8 mouse cellular contexts compared by ENCODE assay signal in genomic region chr10:111299591-111299990, GRCm38 (mm10). TPM values are rescaled to one million over a fixed set of nuclear protein-coding genes. Genes with fewer than 3 reads are reported as not detected.
DNase-seq lines count a peak whose midpoint lies in the region; ATAC-seq and TF ChIP-seq lines count a peak whose summit lies in the region.

No protein-coding gene starts in this region.

- peak overlapping the region; percentile 78; the same call in 1 of the 2 replicates for H3K4me2 ChIP-seq in heart, embryonic 13.5 days
- no peak overlapping the region for H3K4me2 ChIP-seq in heart, embryonic 12.5 days
- H3K4me2 ChIP-seq in hindbrain, embryonic 13.5 days = peak overlapping the region; percentile 53
- H3K4me2 ChIP-seq in stomach, postnatal 0 days (replicated peaks; ENCODE audit: low read depth) = no peak overlapping the region

- no peak for TF ChIP-seq EP300 in stomach, postnatal 0 days (optimal IDR thresholded peaks at IDR 0.05)

- H3K27ac ChIP-seq in heart, embryonic 13.5 days (replicated peaks) = no peak overlapping the region
- no peak overlapping the region for H3K27ac ChIP-seq in heart, embryonic 12.5 days (ENCODE audit: poor library complexity, severe bottlenecking)
- no peak overlapping the region; the same call in 1 of the 2 replicates for H3K27ac ChIP-seq in hindbrain, embryonic 13.5 days
- no peak overlapping the region for H3K27ac ChIP-seq in stomach, postnatal 0 days (replicated peaks)

- peak; percentile 40 to 58 for DNase-seq in right cerebral cortex, postnatal 10 days (ENCODE audit: low spot score in 2 of 2)
- DNase-seq in right cerebral cortex, postnatal 25 days = no peak
- no peak for DNase-seq in stomach, postnatal 0 days (ENCODE audit: low spot score)
- DNase-seq in heart, postnatal 14 days = no peak
- DNase-seq in spleen, postnatal 4 days (ENCODE audit: low spot score in 2 of 2) = no peak

- no peaks in the 10 kb centered on the region for H3K9me3 ChIP-seq in heart, embryonic 13.5 days
- H3K9me3 ChIP-seq in heart, embryonic 12.5 days (replicated peaks) = no peaks in the 10 kb centered on the region
- H3K9me3 ChIP-seq in hindbrain, embryonic 13.5 days = no peaks in the 10 kb centered on the region
- no peaks in the 10 kb centered on the region for H3K9me3 ChIP-seq in stomach, postnatal 0 days (ENCODE audit: control insufficient read depth, low read length)

- no peaks in the 10 kb centered on the region for H3K36me3 ChIP-seq in heart, embryonic 13.5 days
- H3K36me3 ChIP-seq in heart, embryonic 12.5 days = no peaks in the 10 kb centered on the region
- H3K36me3 ChIP-seq in hindbrain, embryonic 13.5 days = peaks cover 3% of the 10 kb centered on the region; the same call in 1 of the 2 replicates
- H3K36me3 ChIP-seq in stomach, postnatal 0 days (ENCODE audit: control insufficient read depth, insufficient read depth, low read length) = no peaks in the 10 kb centered on the region

- no peaks in the 10 kb centered on the region for H3K27me3 ChIP-seq in heart, embryonic 13.5 days (replicated peaks)
- no peaks in the 10 kb centered on the region for H3K27me3 ChIP-seq in heart, embryonic 12.5 days (replicated peaks)
- H3K27me3 ChIP-seq in hindbrain, embryonic 13.5 days = no peaks in the 10 kb centered on the region
- no peaks in the 10 kb centered on the region for H3K27me3 ChIP-seq in stomach, postnatal 0 days (ENCODE audit: control insufficient read depth, insufficient read depth, low read length)

- intact Hi-C loops in heart, postnatal 14 days (cut with DNase I) = loop anchor here (5.0 to 10.0 kb wide), 3 partner anchors 173 to 658 kb away; partner anchors contain the start of gene Nap1l1

- TF ChIP-seq CTCF in stomach, postnatal 0 days (IDR thresholded peaks at IDR 0.05; ENCODE audit: low read depth) = peak; percentile 37

- H3K4me1 ChIP-seq in heart, embryonic 13.5 days = peaks cover 15% of the 10 kb centered on the region
- peaks cover 3% of the 10 kb centered on the region; the same call in 1 of the 2 replicates for H3K4me1 ChIP-seq in heart, embryonic 12.5 days (replicated peaks)
- H3K4me1 ChIP-seq in hindbrain, embryonic 13.5 days (replicated peaks) = peaks cover 18% of the 10 kb centered on the region
- H3K4me1 ChIP-seq in stomach, postnatal 0 days (replicated peaks; ENCODE audit: control insufficient read depth, insufficient read depth) = no peaks in the 10 kb centered on the region

- H3K4me3 ChIP-seq in heart, embryonic 13.5 days = 0 out of 2 replicates have a peak overlapping the region, but pooled peaks have one; percentile 86
- H3K4me3 ChIP-seq in heart, embryonic 12.5 days = no peak overlapping the region
- H3K4me3 ChIP-seq in hindbrain, embryonic 13.5 days = no peak overlapping the region
- H3K4me3 ChIP-seq in stomach, postnatal 0 days (ENCODE audit: low read depth, low read length) = no peak overlapping the region

- no peak overlapping the region for H3K9ac ChIP-seq in heart, embryonic 13.5 days
- H3K9ac ChIP-seq in heart, embryonic 12.5 days = no peak overlapping the region
- H3K9ac ChIP-seq in hindbrain, embryonic 13.5 days = peak overlapping the region; percentile 81
- H3K9ac ChIP-seq in stomach, postnatal 0 days (ENCODE audit: low read length) = no peak overlapping the region

- ATAC-seq in heart, embryonic 13.5 days (ENCODE audit: extremely low read depth, insufficient number of reproducible peaks, low FRiP score, low TSS enrichment) = no peak
- ATAC-seq in heart, embryonic 12.5 days (ENCODE audit: insufficient number of reproducible peaks, low FRiP score) = no peak
- ATAC-seq in hindbrain, embryonic 13.5 days (ENCODE audit: low FRiP score) = no peak
- ATAC-seq in stomach, postnatal 0 days (ENCODE audit: low FRiP score, low TSS enrichment) = no peak

- 76% methylated on average over 6 of the region's 6 CpGs for WGBS in heart, embryonic 13.5 days
- WGBS in heart, embryonic 12.5 days = 67% methylated on average over 6 of the region's 6 CpGs
- WGBS in hindbrain, embryonic 13.5 days = 82% methylated on average over 6 of the region's 6 CpGs
- WGBS in stomach, postnatal 0 days = 83% methylated on average over 6 of the region's 6 CpGs

RNA-seq across cellular contexts. Expression of gene Bbs10, which starts 1.1 kb away (rescaled TPM):
- polyA plus RNA-seq in heart, embryonic 13.5 days (2015; fragmentation: Nextera tagmentation; extraction: Ambion mirVana) = 3.8 and 4.2 TPM in 2 replicates
- polyA plus RNA-seq in heart, embryonic 12.5 days (2016; fragmentation: Nextera tagmentation; extraction: Ambion mirVana) = 3.6 and 4.7 TPM in 2 replicates
- 6.5 and 7.2 TPM in 2 replicates for polyA plus RNA-seq in hindbrain, embryonic 13.5 days (2015; fragmentation: Nextera tagmentation; extraction: Ambion mirVana)
- polyA plus RNA-seq in stomach, postnatal 0 days (2015; fragmentation: Nextera tagmentation; extraction: Ambion mirVana) = 1.5 and 1.7 TPM in 2 replicates
- 1 to 10 TPM; 3.1 to 3.2 TPM for total RNA-seq in heart, postnatal 14 days (2021)

Comparison
In these comparisons a context has a peak if more than half of its experiments do, and no peak if none do; other contexts are left out.
1. H3K4me2 ChIP-seq: peak in heart, embryonic 13.5 days (single experiment) and hindbrain, embryonic 13.5 days (single experiment); none in heart, embryonic 12.5 days (single experiment) and stomach, postnatal 0 days (single experiment).
2. DNase-seq: peak in right cerebral cortex, postnatal 10 days (2 of 2); none in right cerebral cortex, postnatal 25 days (single experiment), stomach, postnatal 0 days (single experiment), heart, postnatal 14 days (0 of 2) and spleen, postnatal 4 days (0 of 2).